In genomic region chr11:118193390-118194147, GRCm38 (mm10) we compare ENCODE assay signal across 8 mouse cellular contexts. TPM values are rescaled to one million over a fixed set of nuclear protein-coding genes. Genes with fewer than 3 reads are reported as not detected.
DNase-seq lines count a peak whose midpoint lies in the region; ATAC-seq lines count a peak whose summit lies in the region.

No protein-coding gene starts in this region.

- peak overlapping the region; percentile 2; the same call in 1 of the 2 replicates for H3K4me2 ChIP-seq in heart, embryonic 12.5 days

- H3K36me3 ChIP-seq in heart, embryonic 12.5 days = peaks cover 26% of the 10 kb centered on the region
- H3K36me3 ChIP-seq in midbrain, embryonic 10.5 days = peaks cover 26% of the 10 kb centered on the region

- ATAC-seq in heart, embryonic 12.5 days (ENCODE audit: insufficient number of reproducible peaks, low FRiP score) = peak; percentile 66; the same call in 1 of the 2 replicates

- H3K9ac ChIP-seq in heart, embryonic 12.5 days = peak overlapping the region; percentile 52; the same call in 1 of the 2 replicates

- no peaks in the 10 kb centered on the region for H3K27me3 ChIP-seq in heart, embryonic 12.5 days (replicated peaks)
- H3K27me3 ChIP-seq in midbrain, embryonic 10.5 days (ENCODE audit: low read depth, poor library complexity, severe bottlenecking) = no peaks in the 10 kb centered on the region

- DNase-seq in ovary, postnatal 14 days (ENCODE audit: low spot score) = peak; percentile 32
- DNase-seq in ovary, adult 18-20 months (ENCODE audit: low spot score) = no peak
- DNase-seq in kidney, postnatal 36 days = peak; percentile 94
- peak; percentile 83 for DNase-seq in urinary bladder, postnatal 14 days (ENCODE audit: low spot score)
- DNase-seq in midbrain, embryonic 10.5 days (ENCODE audit: low spot score) = no peak
- no peak for DNase-seq in thymus, postnatal 36 days

- H3K27ac ChIP-seq in brown adipose tissue, adult 24 weeks (replicated peaks; ENCODE audit: low read depth, low read length) = peak overlapping the region; percentile 96
- H3K27ac ChIP-seq in heart, embryonic 12.5 days (ENCODE audit: poor library complexity, severe bottlenecking) = peak overlapping the region; percentile 84
- no peak overlapping the region for H3K27ac ChIP-seq in midbrain, embryonic 10.5 days (replicated peaks)

- WGBS in heart, embryonic 12.5 days = 39% methylated on average over 14 of the region's 14 CpGs
- WGBS in midbrain, embryonic 10.5 days = 81% methylated on average over 14 of the region's 14 CpGs

- H3K9me3 ChIP-seq in heart, embryonic 12.5 days (replicated peaks) = no peaks in the 10 kb centered on the region
- H3K9me3 ChIP-seq in midbrain, embryonic 10.5 days (replicated peaks) = no peaks in the 10 kb centered on the region

- H3K4me1 ChIP-seq in brown adipose tissue, adult 24 weeks (ENCODE audit: control insufficient read depth, insufficient read depth, insufficient read length, low read length) = peaks cover 59% of the 10 kb centered on the region
- H3K4me1 ChIP-seq in heart, embryonic 12.5 days (replicated peaks) = peaks cover 62% of the 10 kb centered on the region
- peaks cover 27% of the 10 kb centered on the region for H3K4me1 ChIP-seq in midbrain, embryonic 10.5 days

- no peak overlapping the region for H3K4me3 ChIP-seq in brown adipose tissue, adult 24 weeks (ENCODE audit: insufficient read depth, low read depth, low read length)
- no peak overlapping the region for H3K4me3 ChIP-seq in heart, embryonic 12.5 days
- H3K4me3 ChIP-seq in midbrain, embryonic 10.5 days = no peak overlapping the region

RNA-seq across cellular contexts. Expression of gene Cyth1, which starts 54.8 kb away (rescaled TPM):
- 37.2 and 41.9 TPM in 2 replicates for polyA plus RNA-seq in brown adipose tissue, adult 24 weeks (2012; ENCODE audit: insufficient read depth, insufficient read length, missing spikeins)
- 20.6 and 21.1 TPM in 2 replicates for polyA plus RNA-seq in heart, embryonic 12.5 days (2016; fragmentation: Nextera tagmentation; extraction: Ambion mirVana)
- polyA plus RNA-seq in midbrain, embryonic 10.5 days (2016; fragmentation: Nextera tagmentation; extraction: Ambion mirVana) = 11.3 and 14.9 TPM in 2 replicates

Comparison
In these comparisons a context has a peak if more than half of its experiments do, and no peak if none do; other contexts are left out.
1. DNase-seq: peak in ovary, postnatal 14 days (single experiment), kidney, postnatal 36 days (2 of 2) and urinary bladder, postnatal 14 days (single experiment); none in ovary, adult 18-20 months (single experiment), midbrain, embryonic 10.5 days (single experiment) and thymus, postnatal 36 days (0 of 2).